Mouse (Mus musculus) kidney, adult 8-10 months (tissue): ENCODE measurements at regions not wholly inside any gene's neighbourhood (a gene's known extent, or its start where the extent isn't known, plus 50 kb on each side); places are given as distances from the start of the nearest gene placed in this dataset.

Experiments used
- DNase-seq, 2 experiments: peaks; one replicate each; pipeline ENCODE4 v3.0.0; 2022

DNA sequence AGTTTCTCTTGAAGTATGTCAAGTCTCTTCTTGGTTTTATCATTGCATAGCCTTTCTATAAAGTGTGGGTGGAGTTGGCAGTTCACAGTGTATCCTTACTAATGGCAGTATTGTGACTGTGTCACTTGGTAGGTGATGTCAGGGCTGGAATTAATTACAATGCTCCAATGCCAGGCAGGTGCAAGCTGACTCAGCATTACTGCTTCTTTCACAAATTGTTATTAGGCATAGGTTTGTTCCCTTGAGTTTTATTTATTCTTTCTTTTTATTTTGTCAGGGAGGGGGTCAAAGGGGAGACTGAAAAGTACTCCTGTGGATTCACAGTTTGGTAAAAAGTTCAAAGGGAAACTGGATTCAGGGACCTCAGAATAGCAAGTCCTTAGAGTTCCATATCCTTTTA is 119.6 kb upstream of the Rbms1 start:
- DNase-seq: no peak

DNA sequence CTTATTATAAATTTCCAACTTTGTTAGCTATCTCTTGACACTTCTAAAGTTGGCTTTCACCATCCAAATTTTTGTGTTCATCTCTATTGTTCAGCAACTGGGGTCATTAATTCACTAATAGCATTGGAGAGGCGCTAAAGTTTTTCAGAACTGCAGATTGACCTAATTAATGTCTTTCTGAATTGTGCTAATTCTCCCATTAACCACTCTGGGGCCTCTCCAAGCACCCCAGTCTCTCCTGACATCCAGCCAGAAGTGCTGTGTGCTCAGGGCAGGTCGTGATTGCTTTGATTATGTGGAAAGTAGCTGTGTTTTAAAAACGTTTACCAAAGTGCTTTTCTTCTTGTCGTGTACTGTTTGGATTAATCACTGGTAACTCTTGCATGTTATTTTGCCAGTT is 117.0 kb upstream of the Rbms1 start:
- DNase-seq: no peak

- no peak for DNase-seq
Observed at GRCm38 (mm10) chr2:61071025-61071424, 108.0 kb upstream of the Rbms1 start.

DNA sequence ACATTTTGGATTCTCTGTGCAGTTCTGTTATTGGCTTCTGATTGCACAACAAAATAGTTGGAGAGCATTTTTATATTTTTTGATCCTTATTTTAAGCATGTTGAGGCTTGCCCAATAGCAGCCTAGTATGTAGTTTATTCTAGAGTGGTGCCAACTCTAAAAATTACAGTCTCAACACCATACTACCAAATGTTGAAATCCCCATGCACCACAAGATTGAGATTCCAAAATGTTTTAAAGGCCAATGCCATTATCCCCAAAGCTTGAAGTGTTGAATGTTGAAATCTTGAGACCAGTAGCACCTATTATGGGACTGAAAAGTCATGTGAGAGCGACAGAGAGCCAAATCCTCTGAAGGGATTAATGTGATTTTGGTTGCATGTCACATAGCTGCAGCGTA is 104.9 kb upstream of the Rbms1 start:
- no peak for DNase-seq

- DNase-seq: peak; percentile 47 to 79
Observed at GRCm38 (mm10) chr2:61062125-61062524, 99.1 kb upstream of the Rbms1 start.

DNA sequence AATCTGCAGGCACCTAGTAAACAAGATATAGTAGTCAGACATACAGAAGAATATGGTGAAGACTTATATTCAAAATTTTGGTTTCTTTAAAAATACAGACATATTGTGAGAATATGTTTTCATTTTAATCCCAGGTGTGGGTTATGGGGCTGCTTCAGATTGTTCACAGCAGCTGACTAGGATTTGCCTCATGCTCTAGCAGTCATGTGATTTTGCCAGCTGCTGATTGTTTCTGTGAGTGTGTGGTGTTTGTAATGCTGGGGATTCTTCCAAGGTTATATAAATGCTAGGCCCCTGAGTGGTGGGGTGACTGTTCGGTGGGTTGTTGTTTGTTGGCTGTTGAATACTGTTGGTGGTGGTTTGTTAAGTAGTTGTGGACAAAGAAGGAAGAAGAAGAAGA is 97.9 kb upstream of the Rbms1 start:
- DNase-seq: no peak

DNA sequence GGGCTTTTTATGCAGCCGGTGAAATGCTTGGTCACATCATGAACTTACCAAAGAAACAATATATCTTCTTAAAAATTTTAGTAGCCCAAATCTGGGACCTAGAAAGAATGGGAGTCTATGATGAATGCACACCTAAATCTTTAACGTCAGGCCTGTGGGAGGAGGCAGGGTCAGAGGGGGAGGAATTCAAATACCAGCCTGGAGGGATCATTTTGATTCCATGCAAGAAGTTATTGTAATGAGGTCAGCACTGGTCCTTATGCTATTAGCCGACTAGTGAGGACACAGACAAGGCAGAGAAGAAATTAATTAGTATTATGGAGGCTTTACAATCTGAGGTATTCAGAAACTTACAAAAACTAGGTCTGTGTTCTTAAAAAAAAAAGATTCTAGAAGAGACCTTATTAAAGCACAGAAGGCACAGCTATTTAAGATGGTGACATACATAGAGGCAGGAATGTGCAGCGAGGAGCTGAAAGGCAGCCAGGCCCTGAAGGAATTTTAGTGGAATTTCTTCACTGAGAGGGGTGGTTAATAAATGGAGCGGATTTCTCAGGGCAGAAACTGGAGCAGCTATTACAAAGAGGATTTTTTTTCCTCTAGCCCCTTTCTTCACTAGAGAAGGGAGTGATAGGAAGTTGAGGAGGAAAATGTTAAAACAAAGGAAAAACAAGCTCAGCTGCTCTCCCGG is 95.7 kb upstream of the Rbms1 start:
- DNase-seq: peak in 1 of 2 experiments; percentile 39

GRCm38 (mm10) chr2:61052296-61052695 is 89.3 kb upstream of the Rbms1 start:
- no peak for DNase-seq

DNA sequence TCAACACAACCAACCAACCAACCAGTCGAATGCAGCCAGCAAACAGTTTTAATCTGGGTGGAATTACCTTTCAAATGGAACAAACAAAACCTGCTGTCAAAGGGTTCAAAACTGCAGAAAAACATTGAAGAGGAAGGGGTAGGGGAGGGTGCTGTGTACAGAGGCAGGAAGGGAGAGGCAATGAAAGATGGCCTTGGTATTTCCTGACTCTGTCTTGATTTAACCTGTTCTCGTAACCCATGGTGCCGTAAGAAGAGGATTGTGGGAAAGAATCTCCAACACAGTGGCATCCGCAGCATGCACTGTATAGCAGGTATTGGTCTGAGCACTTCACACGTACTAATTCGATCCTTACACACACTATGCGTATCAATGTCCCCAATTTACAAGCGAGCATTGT is 88.8 kb upstream of the Rbms1 start:
- peak in 1 of 2 experiments; percentile 22 for DNase-seq

GRCm38 (mm10) chr2:61046111-61046767 is 83.2 kb upstream of the Rbms1 start:
- no peak for DNase-seq

DNA sequence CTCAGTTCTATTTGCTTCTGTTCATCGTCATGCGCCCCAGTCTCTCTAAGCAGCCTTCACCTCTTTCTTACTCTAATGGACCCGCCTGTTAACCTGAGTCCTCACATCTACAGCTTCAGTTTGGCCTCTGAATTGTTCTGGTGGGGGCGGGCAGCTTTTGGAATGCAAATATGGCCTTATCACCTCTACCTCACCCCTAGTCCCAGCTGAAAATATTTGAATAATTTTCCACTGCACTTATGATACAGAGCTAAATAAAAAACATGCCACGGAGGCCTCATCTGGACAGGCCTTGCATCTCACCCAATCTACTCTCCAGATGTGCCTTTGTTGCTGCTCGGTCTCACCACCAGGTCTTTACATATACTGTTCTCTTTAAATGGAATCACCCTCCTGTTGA is 82.5 kb upstream of the Rbms1 start:
- DNase-seq: no peak

- DNase-seq: no peak
Observed at GRCm38 (mm10) chr2:61032920-61033319, 69.9 kb upstream of the Rbms1 start.

DNA sequence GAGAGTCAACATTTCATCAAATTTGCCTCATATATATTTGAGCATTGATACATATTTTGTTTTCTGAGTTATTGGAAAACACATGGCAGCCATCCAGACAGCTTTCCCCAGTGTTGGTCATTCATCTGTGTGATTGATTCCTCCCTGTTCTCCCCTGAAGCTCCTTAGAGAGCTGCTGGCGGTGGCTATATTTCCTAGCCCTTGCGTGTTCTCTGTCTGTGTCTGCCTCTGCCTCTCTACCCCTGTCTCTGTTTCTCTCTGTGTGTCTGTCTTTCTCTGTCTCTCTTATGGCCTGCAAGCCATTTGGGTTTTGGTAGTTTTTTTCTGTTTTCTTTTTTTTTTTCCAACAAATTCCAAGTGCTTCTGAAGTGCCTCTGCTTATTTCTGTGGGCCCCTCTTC is 66.7 kb upstream of the Rbms1 start:
- no peak for DNase-seq

DNA sequence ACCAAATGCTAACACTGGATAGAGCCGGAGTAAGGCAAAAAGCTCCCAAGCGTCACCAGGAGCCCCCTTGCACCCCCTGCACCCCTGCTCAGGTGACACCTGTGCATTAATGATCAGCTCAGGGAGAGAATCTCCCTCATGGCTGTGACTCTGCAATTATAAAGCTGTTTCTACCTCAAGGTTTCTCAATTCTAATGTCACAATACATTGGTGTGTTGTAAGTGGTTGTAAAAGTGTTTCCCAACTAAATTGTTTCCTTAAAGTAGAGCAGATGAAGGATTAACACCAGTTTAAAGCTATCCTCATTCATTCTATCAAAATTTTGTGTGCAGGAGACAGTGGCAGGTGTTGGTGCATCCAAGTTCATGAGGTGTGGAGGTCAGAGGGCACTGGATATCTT is 65.6 kb upstream of the Rbms1 start:
- DNase-seq: no peak

DNA sequence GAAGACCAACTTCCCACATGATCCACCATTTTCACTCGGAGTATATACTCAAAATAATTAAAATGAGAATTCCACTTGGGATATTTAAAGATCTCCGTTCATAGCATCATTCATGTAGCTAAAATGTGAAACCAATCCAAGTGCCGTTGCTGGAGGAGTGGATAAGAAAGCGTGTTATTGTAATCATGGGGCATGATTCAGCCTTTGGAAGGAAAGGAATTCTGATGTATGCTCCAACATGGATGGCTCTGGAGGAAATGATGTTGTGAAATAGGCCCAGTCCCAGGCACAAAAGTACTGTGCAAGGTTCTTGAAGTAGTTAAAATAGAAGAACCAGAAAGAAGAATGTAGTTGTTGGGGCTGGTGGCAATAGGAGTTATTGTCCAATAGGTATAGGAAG is 64.7 kb upstream of the Rbms1 start:
- DNase-seq: no peak

- no peak for DNase-seq
Observed at GRCm38 (mm10) chr2:61022411-61022810, 59.4 kb upstream of the Rbms1 start.

DNA sequence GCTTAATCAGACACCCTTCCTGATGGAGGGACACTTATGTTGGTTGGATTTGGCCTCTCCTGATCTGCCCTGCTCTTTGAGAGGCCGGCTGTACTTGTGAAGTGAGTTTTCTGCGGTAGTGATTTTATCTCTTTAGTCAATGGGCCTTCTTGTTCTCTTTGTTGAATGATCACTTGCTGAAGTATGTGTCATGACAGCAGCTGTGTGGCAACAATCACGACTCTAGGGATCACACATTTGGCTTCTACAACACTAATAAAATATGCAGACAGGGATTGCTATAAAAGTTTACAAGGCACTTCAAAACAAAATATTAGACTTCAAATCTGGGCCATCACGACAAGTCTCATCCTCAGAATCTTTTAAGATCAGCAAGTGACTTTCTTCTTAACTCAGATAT is 57.8 kb upstream of the Rbms1 start:
- no peak for DNase-seq

GRCm38 (mm10) chr2:61013006-61013405 is 50.0 kb upstream of the Rbms1 start:
- DNase-seq: peak in 1 of 2 experiments; percentile 7
